Mouse (Mus musculus): ENCODE data around the gene Cabp1.

Gene Cabp1

GRCm38 (mm10) chr5:115125211-115125871 lies 68.8 kb downstream of the Cabp1 start:
- no peaks in the 10 kb centered on the region for H3K27me3 ChIP-seq (ENCODE audit: insufficient read depth, low read length)
- peaks cover 81% of the 10 kb centered on the region for H3K36me3 ChIP-seq (ENCODE audit: insufficient read depth, low read length)
- H3K9me3 ChIP-seq (ENCODE audit: low read length) = no peaks in the 10 kb centered on the region
- TF ChIP-seq CTCF (conservative IDR thresholded peaks at IDR 0.05; ENCODE audit: low read length) (peak; percentile 78), POU5F1 (IDR thresholded peaks at IDR 0.05; ENCODE audit: borderline replicate concordance, low read length) (no peak)
- H3K4me3 ChIP-seq (replicated peaks; ENCODE audit: low read length) = peak overlapping the region; percentile 35; the same call in 1 of the 2 replicates
- H3K4me1 ChIP-seq (replicated peaks; ENCODE audit: low read depth, low read length) = peaks cover 60% of the 10 kb centered on the region

DNA sequence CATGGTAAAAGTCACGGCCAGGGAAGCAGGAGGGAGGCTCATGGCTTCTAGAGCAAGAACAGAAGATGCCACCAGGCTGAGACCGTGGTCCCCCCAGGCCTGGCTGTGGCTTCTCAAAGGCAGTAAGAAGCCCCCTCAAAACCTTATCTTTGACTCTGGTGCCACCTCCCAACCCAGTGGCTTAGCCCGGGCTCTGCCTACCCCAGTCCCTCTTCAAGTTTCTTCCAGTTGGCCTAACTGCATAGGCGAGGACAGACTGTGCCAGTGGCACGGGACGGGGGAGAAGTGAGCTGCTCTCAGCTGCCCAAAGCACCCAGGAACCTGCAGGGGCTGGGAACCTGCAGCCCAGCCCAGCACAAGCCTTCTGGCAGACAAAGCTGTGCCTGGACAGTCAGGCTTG lies 69.5 kb downstream of the Cabp1 start:
- Histone ChIP-seq H3K9me3 (ENCODE audit: low read length) (no peaks in the 10 kb centered on the region), H3K27me3 (ENCODE audit: insufficient read depth, low read length) (no peaks in the 10 kb centered on the region), H3K36me3 (ENCODE audit: insufficient read depth, low read length) (peaks cover 75% of the 10 kb centered on the region), H3K4me3 (replicated peaks; ENCODE audit: low read length) (no peak overlapping the region), H3K4me1 (replicated peaks; ENCODE audit: low read depth, low read length) (peaks cover 60% of the 10 kb centered on the region)
- TF ChIP-seq CTCF (conservative IDR thresholded peaks at IDR 0.05; ENCODE audit: low read length) = no peak
- TF ChIP-seq POU5F1 (IDR thresholded peaks at IDR 0.05; ENCODE audit: borderline replicate concordance, low read length) = no peak
- TF ChIP-seq NANOG (IDR thresholded peaks at IDR 0.05; ENCODE audit: borderline replicate concordance, low read length) = no peak

DNA sequence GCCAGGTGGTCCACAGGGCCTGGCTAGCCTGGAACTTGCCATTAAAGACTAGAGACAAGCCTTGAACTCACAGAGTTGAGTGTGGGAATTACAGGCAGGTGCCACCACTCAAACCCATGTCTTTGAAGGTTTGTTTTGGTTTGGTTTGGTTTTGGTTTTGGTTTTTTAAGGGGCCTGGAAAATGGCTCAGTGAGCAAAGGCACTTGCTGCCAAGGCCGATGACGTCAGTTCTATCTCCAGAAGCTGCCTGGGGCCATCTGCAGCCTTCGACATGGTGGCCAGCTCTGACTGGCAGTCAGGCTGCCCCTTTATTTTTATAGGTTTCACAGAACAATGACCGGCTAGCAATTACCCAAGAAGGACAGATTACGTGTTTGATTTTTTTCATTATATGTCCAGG lies 73.2 kb downstream of the Cabp1 start:
- TF ChIP-seq POU5F1 (IDR thresholded peaks at IDR 0.05; ENCODE audit: borderline replicate concordance, low read length) (no peak), NANOG (IDR thresholded peaks at IDR 0.05; ENCODE audit: borderline replicate concordance, low read length) (no peak), CTCF (conservative IDR thresholded peaks at IDR 0.05; ENCODE audit: low read length) (no peak)
- Histone ChIP-seq H3K4me1 (replicated peaks; ENCODE audit: low read depth, low read length) (peaks cover 63% of the 10 kb centered on the region), H3K27me3 (ENCODE audit: insufficient read depth, low read length) (no peaks in the 10 kb centered on the region), H3K9me3 (ENCODE audit: low read length) (no peaks in the 10 kb centered on the region), H3K36me3 (ENCODE audit: insufficient read depth, low read length) (peaks cover 60% of the 10 kb centered on the region), H3K4me3 (replicated peaks; ENCODE audit: low read length) (no peak overlapping the region)

- TF ChIP-seq CTCF (conservative IDR thresholded peaks at IDR 0.05; ENCODE audit: low read length) (no peak), NANOG (IDR thresholded peaks at IDR 0.05; ENCODE audit: borderline replicate concordance, low read length) (no peak), POU5F1 (IDR thresholded peaks at IDR 0.05; ENCODE audit: borderline replicate concordance, low read length) (no peak)
- peaks cover 57% of the 10 kb centered on the region for H3K36me3 ChIP-seq (ENCODE audit: insufficient read depth, low read length)
- H3K4me1 ChIP-seq (replicated peaks; ENCODE audit: low read depth, low read length) = peaks cover 54% of the 10 kb centered on the region
- no peaks in the 10 kb centered on the region for H3K9me3 ChIP-seq (ENCODE audit: low read length)
- no peaks in the 10 kb centered on the region for H3K27me3 ChIP-seq (ENCODE audit: insufficient read depth, low read length)
- peak within 1 kb of the TSS; percentile 97 for H3K4me3 ChIP-seq (replicated peaks; ENCODE audit: low read length)
Measured at GRCm38 (mm10) chr5:115118961-115119570, 75.1 kb downstream of the Cabp1 start, which contains the start of gene Acads. Acads (minus strand) TSS chr5:115119346.

Data from E14TG2a.4 (cell line).